19 mouse cellular contexts compared by ENCODE assay signal in the genomic region with DNA sequence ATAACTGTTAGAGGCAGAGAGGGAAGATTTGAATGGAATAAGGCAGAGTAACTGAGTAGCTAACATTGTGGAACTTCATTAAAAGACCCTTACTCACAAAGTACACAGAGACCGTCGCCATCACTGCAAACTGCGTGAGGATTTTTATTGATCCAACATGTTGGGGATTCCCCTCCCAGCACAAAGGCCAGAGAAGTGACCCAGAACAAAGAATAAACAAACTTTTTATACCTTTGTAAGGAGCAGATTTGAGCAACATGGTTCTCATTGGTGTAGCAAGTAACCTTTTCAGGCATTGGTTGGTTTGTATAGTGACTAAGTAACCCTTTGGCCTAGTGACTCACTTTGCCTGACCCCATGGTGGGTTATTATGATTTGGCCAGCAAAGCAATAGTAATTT.
A peak's percentile ranks its signal among the peaks of the same experiment; 100 is the strongest.
DNase-seq lines count a peak whose midpoint lies in the region; ATAC-seq and TF ChIP-seq lines count a peak whose summit lies in the region.
"Had no signal": no experiment of that assay in that cellular context is flagged by ENCODE, and none has a peak within 500 bp of the region (broad histone marks: within the 10 kb centered on the region; RNA-seq: fewer than 3 reads in every experiment).

No protein-coding gene starts in this region.

- no peak for TF ChIP-seq POLR2A in liver, adult 2 months (IDR thresholded peaks at IDR 0.05; ENCODE audit: extremely low read depth, insufficient read depth, low read length)

- TF ChIP-seq EP300 in liver, postnatal 0 days (IDR thresholded peaks at IDR 0.05; ENCODE audit: low read depth) = no peak

- 21% methylated on average over 3 of the region's 3 CpGs for WGBS in liver, adult 2 months
- WGBS in liver, postnatal 0 days (ENCODE audit: insufficient replicate concordance) = 57% methylated on average over 3 of the region's 3 CpGs
- 74% methylated on average over 3 of the region's 3 CpGs for WGBS in liver, embryonic 11.5 days

- ATAC-seq in liver, postnatal 0 days = peak; percentile 86
- no peak for ATAC-seq in liver, embryonic 11.5 days (replicated peaks; ENCODE audit: low FRiP score)
- ATAC-seq: activated CD4-positive, CD25-positive, alpha-beta regulatory T cell, adult 4 months; CD4-positive, CD25-positive, alpha-beta regulatory T cell, adult 4 months; Patski had no signal

- H3K4me3 ChIP-seq in liver, adult 2 months (ENCODE audit: insufficient read depth, low read depth, low read length) = no peak overlapping the region
- no peak overlapping the region for H3K4me3 ChIP-seq in liver, postnatal 0 days (ENCODE audit: low read depth, low read length)
- no peak overlapping the region for H3K4me3 ChIP-seq in liver, embryonic 11.5 days (ENCODE audit: low read depth, low read length)

- no peaks in the 10 kb centered on the region for H3K27me3 ChIP-seq in liver, adult 2 months (ENCODE audit: control insufficient read depth, insufficient read depth, low read length)
- no peaks in the 10 kb centered on the region for H3K27me3 ChIP-seq in liver, postnatal 0 days (ENCODE audit: insufficient read depth, low read length)
- no peaks in the 10 kb centered on the region for H3K27me3 ChIP-seq in liver, embryonic 11.5 days (replicated peaks; ENCODE audit: control insufficient read depth, insufficient read depth, low read length)
- H3K27me3 ChIP-seq: CH12.LX, Patski had no signal

- no peaks in the 10 kb centered on the region for H3K79me2 ChIP-seq in liver, adult 2 months (ENCODE audit: control insufficient read depth, insufficient read depth, low read length)

- peak overlapping the region; percentile 30; the same call in 1 of the 2 replicates for H3K4me2 ChIP-seq in liver, postnatal 0 days (ENCODE audit: low read depth, low read length)
- H3K4me2 ChIP-seq in liver, embryonic 11.5 days = no peak overlapping the region

- H3K9ac ChIP-seq in liver, adult 2 months (ENCODE audit: low read depth, low read length) = no peak overlapping the region
- H3K9ac ChIP-seq in liver, postnatal 0 days (replicated peaks) = no peak overlapping the region
- no peak overlapping the region for H3K9ac ChIP-seq in liver, embryonic 11.5 days (ENCODE audit: low read depth, low read length)

- H3K9me3 ChIP-seq in liver, postnatal 0 days (ENCODE audit: low read length) = no peaks in the 10 kb centered on the region
- H3K9me3 ChIP-seq in liver, embryonic 11.5 days (ENCODE audit: control insufficient read depth, low read length) = no peaks in the 10 kb centered on the region

- TF ChIP-seq CTCF in liver, adult 2 months (IDR thresholded peaks at IDR 0.05; ENCODE audit: low read depth, low read length) = no peak
- TF ChIP-seq CTCF in liver, postnatal 0 days (IDR thresholded peaks at IDR 0.05; ENCODE audit: low read depth) = no peak

- H3K36me3 ChIP-seq in liver, adult 2 months (ENCODE audit: control insufficient read depth, insufficient read depth, low read length) = no peaks in the 10 kb centered on the region
- H3K36me3 ChIP-seq in liver, postnatal 0 days (replicated peaks; ENCODE audit: insufficient read depth, low read length) = no peaks in the 10 kb centered on the region
- H3K36me3 ChIP-seq in liver, embryonic 11.5 days (ENCODE audit: control insufficient read depth, insufficient read depth, low read length) = no peaks in the 10 kb centered on the region
- H3K36me3 ChIP-seq: G1E had no signal

- DNase-seq in liver, adult 2 months (ENCODE audit: extremely low read depth, low read depth, low spot score) = peak; percentile 75
- no peak for DNase-seq in liver
- DNase-seq in liver, postnatal 0 days = peak; percentile 13
- DNase-seq in liver, embryonic 11.5 days (ENCODE audit: low spot score) = no peak
- DNase-seq: adrenal gland, adult 2 months; adrenal gland, adult 8-10 months; adrenal gland, postnatal 10 days; adrenal gland, postnatal 14 days; adrenal gland, postnatal 25 days; adrenal gland, postnatal 36 days; B cell, adult 2 months; cerebellum, adult 11 months; cerebellum, adult 11-12 months; cerebellum, adult 18-20 months had no signal

- no peak overlapping the region for H3K27ac ChIP-seq in liver, adult 2 months (replicated peaks; ENCODE audit: insufficient read depth, low read depth, low read length)
- H3K27ac ChIP-seq in liver, postnatal 0 days (ENCODE audit: low read depth) = peak overlapping the region; percentile 71
- no peak overlapping the region for H3K27ac ChIP-seq in liver, embryonic 11.5 days (ENCODE audit: low read depth, low read length)

- peaks cover 11% of the 10 kb centered on the region for H3K4me1 ChIP-seq in liver, adult 2 months (ENCODE audit: control insufficient read depth, insufficient read depth, low read length)
- H3K4me1 ChIP-seq in liver, postnatal 0 days (ENCODE audit: insufficient read depth) = no peaks in the 10 kb centered on the region
- H3K4me1 ChIP-seq in liver, embryonic 11.5 days (replicated peaks; ENCODE audit: control insufficient read depth, insufficient read depth, low read length) = no peaks in the 10 kb centered on the region

Comparison
In these comparisons a context has a peak if more than half of its experiments do, and no peak if none do; other contexts are left out.
1. DNase-seq: peak in liver, adult 2 months (single experiment) and liver, postnatal 0 days (single experiment); none in liver (single experiment) and liver, embryonic 11.5 days (single experiment).